ENCODE assay signal across 8 mouse cellular contexts in the genomic region with DNA sequence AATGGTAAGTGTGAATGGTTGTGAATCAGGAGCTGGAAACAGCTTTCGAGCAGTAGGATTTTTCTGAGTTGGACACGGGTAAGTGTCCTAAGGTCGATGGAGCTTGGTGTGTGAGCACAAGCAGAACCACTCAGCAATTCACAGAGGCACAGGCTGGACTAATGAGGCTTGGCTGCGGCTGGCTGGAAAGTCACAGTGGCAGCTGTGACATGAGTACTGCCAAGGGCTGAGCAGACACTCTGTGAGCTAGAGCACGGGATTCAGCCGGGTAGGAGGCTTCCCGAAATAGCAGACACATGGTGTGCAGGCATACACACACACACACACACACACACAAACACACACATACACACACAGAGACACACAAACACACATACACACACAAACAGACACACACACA.
A peak's percentile ranks its signal among the peaks of the same experiment; 100 is the strongest.
DNase-seq lines count a peak whose midpoint lies in the region; ATAC-seq and TF ChIP-seq lines count a peak whose summit lies in the region.

No protein-coding gene starts in this region.

- H3K9ac ChIP-seq in heart, adult 2 months (ENCODE audit: low read depth, low read length), result no peak overlapping the region

- intact Hi-C loops in heart, adult 2 months (cut with DNase I), result no loop called here

- DNase-seq in frontal cortex, postnatal 25 days (ENCODE audit: low spot score in 2 of 2), result no peak
- peak; percentile 58 for DNase-seq in cerebellum, adult 11 months
- DNase-seq in heart, adult 2 months, result peak; percentile 43 to 70
- peak; percentile 50 for DNase-seq in layer of hippocampus, adult 9-10 months (ENCODE audit: low spot score)
- no peak for DNase-seq in adrenal gland, postnatal 25 days

- TF ChIP-seq EP300 in heart, adult 2 months (IDR thresholded peaks at IDR 0.05; ENCODE audit: insufficient read depth, low read depth, low read length), result 0 out of 2 replicates have a peak, but pooled peaks have one; percentile 76

- no peak for TF ChIP-seq CTCF in heart, adult 2 months (IDR thresholded peaks at IDR 0.05)

- H3K4me3 ChIP-seq in heart, adult 2 months, result no peak overlapping the region

- peak overlapping the region; percentile 44 for H3K27ac ChIP-seq in heart, adult 2 months

- H3K4me1 ChIP-seq in heart, adult 2 months (ENCODE audit: control insufficient read depth, insufficient read depth, low read length), result no peaks in the 10 kb centered on the region

- TF ChIP-seq POLR2A in heart, adult 2 months (IDR thresholded peaks at IDR 0.05; ENCODE audit: insufficient read depth, low read depth, low read length), result no peak

- H3K27me3 ChIP-seq in heart, adult 2 months (ENCODE audit: control insufficient read depth, insufficient read depth, low read length), result no peaks in the 10 kb centered on the region

- 38% methylated on average over 7 of the region's 7 CpGs for WGBS in heart, adult 2 months

- no peaks in the 10 kb centered on the region for H3K79me2 ChIP-seq in heart, adult 2 months (replicated peaks; ENCODE audit: control insufficient read depth, insufficient read depth, low read length)

- ATAC-seq in frontal cortex, adult (ENCODE audit: low TSS enrichment), result peak; percentile 96
- ATAC-seq in erythroblast, adult 5-6 weeks (replicated peaks; ENCODE audit: low FRiP score, poor library complexity, severe bottlenecking), result no peak
- ATAC-seq in monocyte, adult 5-6 weeks (replicated peaks; ENCODE audit: insufficient number of reproducible peaks, low FRiP score, low TSS enrichment, poor library complexity, severe bottlenecking), result no peak

- no peaks in the 10 kb centered on the region for H3K36me3 ChIP-seq in heart, adult 2 months (ENCODE audit: control insufficient read depth, insufficient read depth, low read length)

Comparison
In these comparisons a context has a peak if more than half of its experiments do, and no peak if none do; other contexts are left out.
1. DNase-seq: peak in cerebellum, adult 11 months (single experiment), heart, adult 2 months (2 of 2) and layer of hippocampus, adult 9-10 months (single experiment); none in frontal cortex, postnatal 25 days (0 of 2) and adrenal gland, postnatal 25 days (single experiment).